Mouse (Mus musculus): Measurements from ENCODE around the gene Prr36. TPM values are rescaled to one million over a fixed set of nuclear protein-coding genes. Genes with fewer than 3 reads are reported as not detected.

Prr36 gene
- polyA plus RNA-seq, 1 experiment from 2014 or later: 0.47 TPM

DNA sequence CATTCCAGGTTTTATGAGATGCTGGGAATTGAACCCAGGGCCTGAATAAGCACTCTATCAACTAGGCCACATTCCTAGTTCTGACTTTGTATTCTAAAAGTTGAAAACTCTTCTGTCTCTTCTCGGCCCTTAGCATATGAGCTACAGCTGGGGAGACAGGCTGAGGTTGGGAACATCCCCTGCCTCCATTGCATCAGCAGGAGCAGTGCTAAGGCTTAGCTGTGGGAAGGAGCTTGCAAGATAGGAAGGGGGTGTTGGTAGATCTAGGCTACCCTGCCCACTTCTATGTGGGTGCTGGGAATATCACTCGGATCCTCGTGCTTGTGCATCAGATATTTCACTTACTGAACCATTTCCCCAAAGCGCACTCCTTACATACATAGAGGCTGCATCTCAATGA lies 10.7 kb upstream of the Prr36 start:
- WGBS (ENCODE audit: insufficient replicate concordance): 64% methylated on average over 4 of the region's 4 CpGs
- H3K36me3 ChIP-seq (ENCODE audit: control insufficient read depth, insufficient read depth): no peaks in the 10 kb centered on the region
- peaks cover 6% of the 10 kb centered on the region for H3K4me1 ChIP-seq (ENCODE audit: control insufficient read depth, low read depth, low read length)
- H3K4me2 ChIP-seq (ENCODE audit: low read depth, low read length): no peak overlapping the region
- no peak overlapping the region for H3K4me3 ChIP-seq (ENCODE audit: low read depth, low read length)
- H3K9me3 ChIP-seq (replicated peaks; ENCODE audit: control insufficient read depth, low read length): no peaks in the 10 kb centered on the region
- H3K27ac ChIP-seq (ENCODE audit: low read length): no peak overlapping the region
- no peak overlapping the region for H3K9ac ChIP-seq (ENCODE audit: low read depth, low read length)
- H3K27me3 ChIP-seq (ENCODE audit: control insufficient read depth, insufficient read depth, low read depth, low read length): peaks cover 32% of the 10 kb centered on the region
- no peak for ATAC-seq (ENCODE audit: low read depth)

- Histone ChIP-seq H3K9me3 (replicated peaks; ENCODE audit: control insufficient read depth, low read length) (no peaks in the 10 kb centered on the region), H3K27ac (ENCODE audit: low read length) (no peak within 1 kb of the TSS), H3K4me1 (ENCODE audit: control insufficient read depth, low read depth, low read length) (peaks cover 6% of the 10 kb centered on the region), H3K9ac (ENCODE audit: low read depth, low read length) (peak within 1 kb of the TSS; percentile 23; the same call in 1 of the 2 replicates), H3K4me3 (ENCODE audit: low read depth, low read length) (peak within 1 kb of the TSS; percentile 39), H3K4me2 (ENCODE audit: low read depth, low read length) (peak within 1 kb of the TSS; percentile 51), H3K36me3 (ENCODE audit: control insufficient read depth, insufficient read depth) (no peaks in the 10 kb centered on the region), H3K27me3 (ENCODE audit: control insufficient read depth, insufficient read depth, low read depth, low read length) (peaks cover 32% of the 10 kb centered on the region)
- ATAC-seq (ENCODE audit: low read depth): peak; percentile 51
- 6% methylated on average over 33 of the region's 33 CpGs for WGBS (ENCODE audit: insufficient replicate concordance)
Observed at GRCm38 (mm10) chr8:4226739-4227347, 9.6 kb upstream of the Prr36 start, which contains the start of gene Lrrc8e. TSS of gene Lrrc8e (plus strand) at chr8:4226827.

GRCm38 (mm10) chr8:4226323-4226722 lies 9.1 kb upstream of the Prr36 start:
- H3K36me3 ChIP-seq (ENCODE audit: control insufficient read depth, insufficient read depth): no peaks in the 10 kb centered on the region
- H3K27ac ChIP-seq (ENCODE audit: low read length): no peak overlapping the region
- peaks cover 32% of the 10 kb centered on the region for H3K27me3 ChIP-seq (ENCODE audit: control insufficient read depth, insufficient read depth, low read depth, low read length)
- ATAC-seq (ENCODE audit: low read depth): no peak
- peak overlapping the region; percentile 39; the same call in 1 of the 2 replicates for H3K4me3 ChIP-seq (ENCODE audit: low read depth, low read length)
- peaks cover 6% of the 10 kb centered on the region for H3K4me1 ChIP-seq (ENCODE audit: control insufficient read depth, low read depth, low read length)
- H3K9me3 ChIP-seq (replicated peaks; ENCODE audit: control insufficient read depth, low read length): no peaks in the 10 kb centered on the region
- H3K9ac ChIP-seq (ENCODE audit: low read depth, low read length): no peak overlapping the region; the same call in 1 of the 2 replicates
- peak overlapping the region; percentile 51 for H3K4me2 ChIP-seq (ENCODE audit: low read depth, low read length)
- 23% methylated on average over 4 of the region's 4 CpGs for WGBS (ENCODE audit: insufficient replicate concordance)

GRCm38 (mm10) chr8:4222059-4222458 lies 4.8 kb upstream of the Prr36 start:
- ATAC-seq (ENCODE audit: low read depth): no peak
- H3K27me3 ChIP-seq (ENCODE audit: control insufficient read depth, insufficient read depth, low read depth, low read length): peaks cover 34% of the 10 kb centered on the region
- no peak overlapping the region for H3K4me3 ChIP-seq (ENCODE audit: low read depth, low read length)

DNA sequence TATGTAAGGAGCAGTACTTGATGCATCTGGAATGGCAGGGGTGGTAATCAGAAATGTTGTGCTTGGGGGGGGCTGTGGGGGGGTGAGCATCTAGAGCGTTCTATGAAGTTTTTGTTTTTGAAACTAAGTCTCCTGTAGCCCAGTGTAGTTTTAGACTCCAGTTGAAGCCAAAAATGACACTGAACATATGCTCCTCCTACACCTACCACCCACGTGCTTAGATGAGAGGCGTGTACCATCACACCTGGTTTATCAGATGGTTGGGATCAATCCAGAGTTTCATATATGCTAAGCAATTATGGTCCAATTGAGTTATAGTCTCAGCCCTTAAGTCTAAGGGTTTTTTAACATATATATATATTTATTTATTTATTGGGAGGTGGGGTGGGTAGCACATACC lies 2.4 kb upstream of the Prr36 start:
- H3K4me2 ChIP-seq (ENCODE audit: low read depth, low read length): no peak overlapping the region
- peaks cover 6% of the 10 kb centered on the region for H3K4me1 ChIP-seq (ENCODE audit: control insufficient read depth, low read depth, low read length)
- peaks cover 47% of the 10 kb centered on the region for H3K27me3 ChIP-seq (ENCODE audit: control insufficient read depth, insufficient read depth, low read depth, low read length)
- no peak for ATAC-seq (ENCODE audit: low read depth)
- no peak overlapping the region for H3K9ac ChIP-seq (ENCODE audit: low read depth, low read length)
- no peak overlapping the region for H3K4me3 ChIP-seq (ENCODE audit: low read depth, low read length)
- 68% methylated on average over 3 of the region's 3 CpGs for WGBS (ENCODE audit: insufficient replicate concordance)
- no peaks in the 10 kb centered on the region for H3K9me3 ChIP-seq (replicated peaks; ENCODE audit: control insufficient read depth, low read length)
- H3K36me3 ChIP-seq (ENCODE audit: control insufficient read depth, insufficient read depth): no peaks in the 10 kb centered on the region
- H3K27ac ChIP-seq (ENCODE audit: low read length): no peak overlapping the region

More at GRCm38 (mm10) chr8:4222059-4222458, 4.8 kb upstream of the Prr36 start:
- no peak overlapping the region for H3K4me2 ChIP-seq (ENCODE audit: low read depth, low read length)
- peaks cover 8% of the 10 kb centered on the region for H3K4me1 ChIP-seq (ENCODE audit: control insufficient read depth, low read depth, low read length)
- no peak overlapping the region for H3K9ac ChIP-seq (ENCODE audit: low read depth, low read length)
- no peaks in the 10 kb centered on the region for H3K36me3 ChIP-seq (ENCODE audit: control insufficient read depth, insufficient read depth)
- H3K27ac ChIP-seq (ENCODE audit: low read length): no peak overlapping the region
- no peaks in the 10 kb centered on the region for H3K9me3 ChIP-seq (replicated peaks; ENCODE audit: control insufficient read depth, low read length)

GRCm38 (mm10) chr8:4216296-4216695 lies 963 bp downstream of the Prr36 start:
- no peak for ATAC-seq (ENCODE audit: low read depth)
- Histone ChIP-seq H3K9ac (ENCODE audit: low read depth, low read length) (no peak overlapping the region), H3K36me3 (ENCODE audit: control insufficient read depth, insufficient read depth) (no peaks in the 10 kb centered on the region), H3K9me3 (replicated peaks; ENCODE audit: control insufficient read depth, low read length) (no peaks in the 10 kb centered on the region), H3K27ac (ENCODE audit: low read length) (no peak overlapping the region), H3K4me3 (ENCODE audit: low read depth, low read length) (no peak overlapping the region), H3K27me3 (ENCODE audit: control insufficient read depth, insufficient read depth, low read depth, low read length) (peaks cover 49% of the 10 kb centered on the region), H3K4me2 (ENCODE audit: low read depth, low read length) (peak overlapping the region; percentile 65), H3K4me1 (ENCODE audit: control insufficient read depth, low read depth, low read length) (peaks cover 23% of the 10 kb centered on the region)
- 18% methylated on average over 18 of the region's 18 CpGs for WGBS (ENCODE audit: insufficient replicate concordance)

- no peaks in the 10 kb centered on the region for H3K36me3 ChIP-seq (ENCODE audit: control insufficient read depth, insufficient read depth)
- peaks cover 49% of the 10 kb centered on the region for H3K27me3 ChIP-seq (ENCODE audit: control insufficient read depth, insufficient read depth, low read depth, low read length)
- H3K9me3 ChIP-seq (replicated peaks; ENCODE audit: control insufficient read depth, low read length): no peaks in the 10 kb centered on the region
- peaks cover 23% of the 10 kb centered on the region for H3K4me1 ChIP-seq (ENCODE audit: control insufficient read depth, low read depth, low read length)
- H3K4me2 ChIP-seq (ENCODE audit: low read depth, low read length): peak overlapping the region; percentile 66
- no peak overlapping the region for H3K9ac ChIP-seq (ENCODE audit: low read depth, low read length)
- H3K27ac ChIP-seq (ENCODE audit: low read length): peak overlapping the region; percentile 66
- ATAC-seq (ENCODE audit: low read depth): peak; percentile 74
- peak overlapping the region; percentile 48 for H3K4me3 ChIP-seq (ENCODE audit: low read depth, low read length)
- WGBS (ENCODE audit: insufficient replicate concordance): 2% methylated on average over 33 of the region's 33 CpGs
Observed at GRCm38 (mm10) chr8:4214006-4214980, 3.0 kb downstream of the Prr36 start.

- Histone ChIP-seq H3K9me3 (replicated peaks; ENCODE audit: control insufficient read depth, low read length) (no peaks in the 10 kb centered on the region), H3K9ac (ENCODE audit: low read depth, low read length) (no peak overlapping the region; the same call in 1 of the 2 replicates), H3K4me2 (ENCODE audit: low read depth, low read length) (peak overlapping the region; percentile 66), H3K36me3 (ENCODE audit: control insufficient read depth, insufficient read depth) (no peaks in the 10 kb centered on the region), H3K4me1 (ENCODE audit: control insufficient read depth, low read depth, low read length) (peaks cover 23% of the 10 kb centered on the region), H3K27me3 (ENCODE audit: control insufficient read depth, insufficient read depth, low read depth, low read length) (peaks cover 49% of the 10 kb centered on the region), H3K4me3 (ENCODE audit: low read depth, low read length) (peak overlapping the region; percentile 48), H3K27ac (ENCODE audit: low read length) (peak overlapping the region; percentile 66)
- peak; percentile 73 for ATAC-seq (ENCODE audit: low read depth)
- WGBS (ENCODE audit: insufficient replicate concordance): under 1% methylated on average over 18 of the region's 18 CpGs
Observed at GRCm38 (mm10) chr8:4213210-4214005, 3.9 kb downstream of the Prr36 start.

Measured in liver, embryonic 16.5 days (tissue).